Mouse (Mus musculus): ENCODE results near the gene Klf2.

GRCm38 (mm10) chr8:72270606-72271005, 48.2 kb upstream of the Klf2 start:
- TF ChIP-seq CTCF (conservative IDR thresholded peaks at IDR 0.05; ENCODE audit: insufficient read depth, insufficient read length, low read depth, low read length) (no peak), POLR2A (IDR thresholded peaks at IDR 0.05; ENCODE audit: low read depth, low read length) (no peak)

Measured in kidney, adult 2 months (tissue).